In genomic region chr8:104403596-104403995, GRCm38 (mm10) we compare ENCODE assay signal across 9 mouse cellular contexts. TPM values are rescaled to one million over a fixed set of nuclear protein-coding genes. Genes with fewer than 3 reads are reported as not detected.
DNase-seq lines count a peak whose midpoint lies in the region; ATAC-seq and TF ChIP-seq lines count a peak whose summit lies in the region.
"Had no signal": no experiment of that assay in that cellular context is flagged by ENCODE, and none has a peak within 500 bp of the region (broad histone marks: within the 10 kb centered on the region; RNA-seq: fewer than 3 reads in every experiment).

No protein-coding gene starts in this region.

- no peak; the same call in 1 of the 2 replicates for ATAC-seq in G1E (ENCODE audit: extremely low read depth, insufficient number of reproducible peaks, low FRiP score, poor library complexity, severe bottlenecking)
- no peak for ATAC-seq in neural tube, embryonic 15.5 days (ENCODE audit: low FRiP score)

- H3K36me3 ChIP-seq in G1E (replicated peaks): no peaks in the 10 kb centered on the region
- H3K36me3 ChIP-seq in neural tube, embryonic 15.5 days: no peaks in the 10 kb centered on the region
- H3K36me3 ChIP-seq in midbrain, embryonic 10.5 days: no peaks in the 10 kb centered on the region

- H3K27me3 ChIP-seq in cerebellum, adult 2 months (ENCODE audit: control insufficient read depth, insufficient read depth, low read length): no peaks in the 10 kb centered on the region
- no peaks in the 10 kb centered on the region for H3K27me3 ChIP-seq in G1E (ENCODE audit: insufficient read depth, low read length)
- H3K27me3 ChIP-seq in neural tube, embryonic 15.5 days (replicated peaks): no peaks in the 10 kb centered on the region
- no peaks in the 10 kb centered on the region for H3K27me3 ChIP-seq in midbrain, embryonic 10.5 days (ENCODE audit: low read depth, poor library complexity, severe bottlenecking)

- H3K4me3 ChIP-seq in cerebellum, adult 2 months (replicated peaks; ENCODE audit: insufficient read depth, low read depth, low read length): no peak overlapping the region
- no peak overlapping the region for H3K4me3 ChIP-seq in layer of hippocampus, adult 2 months
- H3K4me3 ChIP-seq in G1E (ENCODE audit: low read depth, low read length): no peak overlapping the region
- H3K4me3 ChIP-seq in neural tube, embryonic 15.5 days (replicated peaks): no peak overlapping the region
- H3K4me3 ChIP-seq in midbrain, embryonic 10.5 days: no peak overlapping the region

- no peak for TF ChIP-seq POLR2A in cerebellum, adult 2 months (IDR thresholded peaks at IDR 0.05; ENCODE audit: borderline replicate concordance, insufficient read depth, low read length)

- peaks cover 6% of the 10 kb centered on the region for H3K4me1 ChIP-seq in cerebellum, adult 2 months (ENCODE audit: control insufficient read depth, insufficient read depth, low read length)
- no peaks in the 10 kb centered on the region for H3K4me1 ChIP-seq in G1E (ENCODE audit: insufficient read depth, low read depth, low read length)
- H3K4me1 ChIP-seq in neural tube, embryonic 15.5 days: no peaks in the 10 kb centered on the region
- H3K4me1 ChIP-seq in midbrain, embryonic 10.5 days: no peaks in the 10 kb centered on the region

- no peak overlapping the region for H3K4me2 ChIP-seq in neural tube, embryonic 15.5 days

- WGBS in cerebellum, adult 2 months: 78% methylated on average over 3 of the region's 3 CpGs
- whole genome bisulfite sequencing in neural tube, embryonic 15.5 days: 73% methylated on average over 3 of the region's 3 CpGs
- WGBS in midbrain, embryonic 10.5 days: 76% methylated on average over 3 of the region's 3 CpGs

- TF ChIP-seq CTCF in cerebellum, adult 2 months (IDR thresholded peaks at IDR 0.05; ENCODE audit: borderline replicate concordance, insufficient read depth, low read depth, low read length): peak; percentile 38; the same call in 1 of the 2 replicates
- peak; percentile 68 for TF ChIP-seq CTCF in layer of hippocampus, adult 2 months (conservative IDR thresholded peaks at IDR 0.05)
- peak; percentile 14; the same call in 1 of the 2 replicates for TF ChIP-seq CTCF in G1E (IDR thresholded peaks at IDR 0.05; ENCODE audit: low read depth, low read length)

- no peak overlapping the region for H3K27ac ChIP-seq in cerebellum, adult 2 months (ENCODE audit: insufficient read depth, low read length)
- H3K27ac ChIP-seq in layer of hippocampus, adult 2 months: no peak overlapping the region
- H3K27ac ChIP-seq in neural tube, embryonic 15.5 days (replicated peaks): no peak overlapping the region
- H3K27ac ChIP-seq in midbrain, embryonic 10.5 days (replicated peaks): no peak overlapping the region

- DNase-seq in cerebellum, adult 2 months: no peak
- no peak for DNase-seq in cerebellum, adult 8-10 months
- DNase-seq in layer of hippocampus, adult 2 months (ENCODE audit: low spot score in 2 of 2): no peak
- no peak for DNase-seq in layer of hippocampus, adult 8-10 months (ENCODE audit: low spot score in 2 of 2)
- DNase-seq in G1E (ENCODE audit: low spot score): no peak
- DNase-seq in induced T-regulatory cell, adult 2 months (ENCODE audit: low read depth): peak; percentile 26
- DNase-seq in midbrain, embryonic 10.5 days (ENCODE audit: low spot score): no peak
- DNase-seq: adrenal gland, postnatal 25 days had no signal

- no peaks in the 10 kb centered on the region for H3K9me3 ChIP-seq in G1E (replicated peaks)
- no peaks in the 10 kb centered on the region for H3K9me3 ChIP-seq in neural tube, embryonic 15.5 days (replicated peaks)
- H3K9me3 ChIP-seq in midbrain, embryonic 10.5 days (replicated peaks): no peaks in the 10 kb centered on the region

- H3K9ac ChIP-seq in neural tube, embryonic 15.5 days (replicated peaks): no peak overlapping the region

RNA-seq across cellular contexts. Expression of gene Cmtm4, which starts 8.0 kb away (rescaled TPM):
- polyA plus RNA-seq in cerebellum, adult 2 months (2012; rRNA removed): 31.1 and 33.3 TPM in 2 replicates
- total RNA-seq in layer of hippocampus, adult 2 months (2021): 10 to 100 TPM; 59.9 to 62.3 TPM
- 10 to 100 TPM; 59.8 to 75.9 (median 66.7) TPM for total RNA-seq in layer of hippocampus, adult 8-10 months (2022)
- total RNA-seq in G1E (2014; fragmentation: Nextera tagmentation): not detected in 2 replicates
- total RNA-seq in G1E (2017): under 0.01 and 0.05 TPM in 2 replicates
- polyA plus RNA-seq in G1E (2012): not detected in 2 replicates
- 2.4 and 2.6 TPM in 2 replicates for polyA plus RNA-seq in neural tube, embryonic 15.5 days (2015; fragmentation: Nextera tagmentation; extraction: Ambion mirVana)
- polyA plus RNA-seq in midbrain, embryonic 10.5 days (2016; fragmentation: Nextera tagmentation; extraction: Ambion mirVana): 1.7 and 1.8 TPM in 2 replicates

RNA-seq across cellular contexts. Expression of gene Dync1li2, which starts 39.3 kb away (rescaled TPM):
- 174 and 191 TPM in 2 replicates for polyA plus RNA-seq in cerebellum, adult 2 months (2012; rRNA removed)
- 100 to 1,000 TPM; 272 to 275 TPM for total RNA-seq in layer of hippocampus, adult 2 months (2021)
- total RNA-seq in layer of hippocampus, adult 8-10 months (2022): 100 to 1,000 TPM; 230 to 304 (median 242) TPM
- 28.9 and 32.1 TPM in 2 replicates for total RNA-seq in G1E (2014; fragmentation: Nextera tagmentation)
- 43.6 and 52.5 TPM in 2 replicates for total RNA-seq in G1E (2017)
- 13.9 and 14.8 TPM in 2 replicates for polyA plus RNA-seq in G1E (2012)
- polyA plus RNA-seq in neural tube, embryonic 15.5 days (2015; fragmentation: Nextera tagmentation; extraction: Ambion mirVana): 83.4 and 98.1 TPM in 2 replicates
- polyA plus RNA-seq in midbrain, embryonic 10.5 days (2016; fragmentation: Nextera tagmentation; extraction: Ambion mirVana): 80.1 and 96.1 TPM in 2 replicates

Comparison
In these comparisons a context has a peak if more than half of its experiments do, and no peak if none do; other contexts are left out.
1. CTCF ChIP-seq: peak in every context shown above with its lines; median percentile 68 in layer of hippocampus, adult 2 months; 38 in cerebellum, adult 2 months; 14 in G1E.